Mouse (Mus musculus) heart, adult 2 months (tissue): ENCODE measurements at regions not wholly inside any gene's neighbourhood (a gene's known extent, or its start where the extent isn't known, plus 50 kb on each side); places are given as distances from the start of the nearest gene placed in this dataset.
"Not testable (repeated sequence)": the region's sequence is repeated elsewhere in the genome, so short reads cannot be mapped to it uniquely, and the experiment has no call there.

Experiments used
- DNase-seq, 2 experiments: peaks; one replicate each; pipeline ENCODE4 v3.0.0; 2021
- H3K27ac ChIP-seq: fragments of 200-600 bp; 2 replicates; pipeline ENCODE4 v1.8.1; 2022
- H3K27me3 ChIP-seq: fragments of 200-500 bp; 2 replicates; pipeline ENCODE4 v1.6.1; 2012; ENCODE audit warnings: mild to moderate bottlenecking, low read length, inconsistent platforms, mixed read lengths; ENCODE audit not compliant: control insufficient read depth, insufficient read depth
- H3K36me3 ChIP-seq: fragments of 200-500 bp; 2 replicates; pipeline ENCODE4 v1.6.1; 2012; ENCODE audit warnings: low read length, inconsistent platforms; ENCODE audit not compliant: control insufficient read depth, insufficient read depth
- H3K4me1 ChIP-seq: fragments of 200-500 bp; 2 replicates; pipeline ENCODE4 v1.6.1; 2011; ENCODE audit warnings: low read length; ENCODE audit not compliant: control insufficient read depth, insufficient read depth
- H3K4me3 ChIP-seq: fragments of 200-600 bp; 2 replicates; pipeline ENCODE4 v1.8.1; 2022
- H3K79me2 ChIP-seq: fragments of 200-500 bp; replicated peaks from 2 replicates; pipeline ENCODE4 v1.6.1; 2012; ENCODE audit warnings: mild to moderate bottlenecking, inconsistent platforms, low read length, moderate library complexity, mixed read lengths; ENCODE audit not compliant: control insufficient read depth, insufficient read depth
- H3K9ac ChIP-seq: fragments of 200-500 bp; 2 replicates; pipeline ENCODE4 v1.6.1; 2012; ENCODE audit warnings: low read depth, mild to moderate bottlenecking, control low read depth, inconsistent platforms, low read length, mixed read lengths
- WGBS: fragments of 180-500 bp; shearing (Covaris S2); methylation state at CpG from one replicate; pipeline ENCODE4 v1.1.7; 2018; 5-methylcytosine and 5-hydroxymethylcytosine counted together
- intact Hi-C: fragments of 180-260 bp; cut with DNase I; formaldehyde crosslinking; loops from one replicate; pipeline ENCODE4 v1.15.1; 2025

DNA sequence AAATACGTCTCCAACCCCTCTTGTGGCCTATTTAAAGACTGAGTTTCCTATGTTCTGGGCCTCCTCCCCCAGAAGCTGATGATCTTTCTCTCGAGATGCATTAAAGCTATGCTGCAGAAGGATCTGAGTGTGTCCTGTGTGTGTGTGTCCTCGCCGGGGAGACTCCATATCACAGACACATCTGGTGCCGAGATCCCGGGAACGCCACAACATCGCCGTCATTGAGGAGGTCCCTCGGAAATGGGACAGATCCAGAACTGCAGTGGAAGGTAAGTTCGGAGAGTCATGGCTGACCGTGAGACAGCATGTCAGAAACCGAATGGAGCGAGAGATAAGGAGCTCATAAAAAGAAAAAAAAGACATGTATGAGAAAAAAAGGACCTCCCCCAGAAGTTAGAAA, 53.3 kb downstream of the Btbd35f29 start:
- H3K4me3 ChIP-seq, H3K27ac ChIP-seq, H3K9ac ChIP-seq, H3K79me2 ChIP-seq, H3K36me3 ChIP-seq, H3K4me1 ChIP-seq, intact Hi-C loops, H3K27me3 ChIP-seq: not testable (repeated sequence)
- WGBS: 79% methylated on average over 14 of the region's 14 CpGs
- peak in 1 of 2 experiments; percentile 40 for DNase-seq

- H3K4me3 ChIP-seq, H3K27me3 ChIP-seq, intact Hi-C loops, H3K9ac ChIP-seq, H3K79me2 ChIP-seq, H3K36me3 ChIP-seq, DNase-seq, H3K27ac ChIP-seq, H3K4me1 ChIP-seq: not testable (repeated sequence)
- 78% methylated on average over 10 of the region's 10 CpGs for WGBS
Observed at GRCm38 (mm10) chrX:31175549-31175948, 58.1 kb downstream of the Btbd35f29 start.

DNA sequence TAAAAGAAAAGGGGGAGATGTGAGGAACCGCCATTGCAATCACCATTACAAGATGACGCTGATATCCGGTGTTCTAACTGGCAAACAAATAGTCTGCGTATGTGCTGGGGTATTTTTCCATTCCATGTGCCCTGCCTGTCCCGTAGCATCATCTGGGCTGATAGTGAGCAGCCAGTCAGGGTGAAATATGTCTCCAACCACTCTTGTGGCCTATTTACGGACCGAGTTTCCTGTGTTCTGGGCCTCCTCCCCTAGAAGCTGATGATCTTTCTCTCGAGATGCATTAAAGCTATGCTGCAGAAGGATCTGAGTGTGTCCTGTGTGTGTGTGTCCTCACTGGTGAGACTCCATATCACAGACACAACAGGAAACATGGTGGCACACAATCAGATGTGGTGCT, 58.7 kb downstream of the Btbd35f29 start:
- H3K27ac ChIP-seq, H3K36me3 ChIP-seq, H3K9ac ChIP-seq, intact Hi-C loops, H3K79me2 ChIP-seq, H3K4me3 ChIP-seq, DNase-seq, H3K4me1 ChIP-seq, H3K27me3 ChIP-seq: not testable (repeated sequence)
- WGBS: 79% methylated on average over 8 of the region's 8 CpGs
